ENCODE assay signal across 9 mouse cellular contexts in the genomic region with DNA sequence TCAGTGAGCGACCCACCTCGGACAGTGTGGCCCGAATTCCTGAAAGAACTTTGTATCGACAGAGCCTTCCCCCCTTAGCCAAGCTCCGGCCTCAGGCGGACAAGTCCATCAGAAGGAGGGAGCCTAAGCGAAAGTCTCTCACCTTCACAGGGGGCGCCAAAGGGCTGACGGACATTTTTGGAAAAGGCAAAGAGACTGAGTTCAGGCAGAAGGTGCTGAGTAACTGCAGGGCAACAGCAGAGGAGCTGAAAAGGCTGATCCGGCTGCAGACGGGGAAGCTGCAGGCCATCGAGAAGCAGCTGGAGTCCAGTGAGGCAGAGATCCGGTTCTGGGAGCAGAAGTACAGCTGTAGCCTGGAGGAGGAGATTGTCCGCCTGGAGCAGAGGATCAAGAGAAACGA. TPM values are rescaled to one million over a fixed set of nuclear protein-coding genes. Genes with fewer than 3 reads are reported as not detected.
A peak's percentile ranks its signal among the peaks of the same experiment; 100 is the strongest.
DNase-seq lines count a peak whose midpoint lies in the region; ATAC-seq and TF ChIP-seq lines count a peak whose summit lies in the region.
"Had no signal": no experiment of that assay in that cellular context is flagged by ENCODE, and none has a peak within 500 bp of the region (broad histone marks: within the 10 kb centered on the region; RNA-seq: fewer than 3 reads in every experiment).

No protein-coding gene starts in this region.

- no peak overlapping the region for H3K4me3 ChIP-seq in cerebellum, adult 2 months (replicated peaks; ENCODE audit: insufficient read depth, low read depth, low read length)
- 0 out of 2 replicates have a peak overlapping the region, but pooled peaks have one; percentile 0 for H3K4me3 ChIP-seq in kidney, embryonic 14.5 days (ENCODE audit: low read length)
- no peak overlapping the region for H3K4me3 ChIP-seq in stomach, embryonic 16.5 days (replicated peaks; ENCODE audit: low read length)

- DNase-seq in cerebellum, adult 2 months, result peak; percentile 35 to 39
- DNase-seq in kidney, adult 18-20 months, result no peak
- DNase-seq in right cerebral cortex, postnatal 14 days, result peak; percentile 20
- DNase-seq in right cerebral cortex, postnatal 10 days (ENCODE audit: low spot score in 2 of 2), result no peak
- no peak for DNase-seq in spleen, postnatal 36 days (ENCODE audit: low spot score in 2 of 2)
- DNase-seq: gastrocnemius, postnatal 25 days had no signal

- H3K36me3 ChIP-seq in kidney, embryonic 14.5 days (ENCODE audit: control insufficient read depth, insufficient read depth, low read length), result peaks cover 24% of the 10 kb centered on the region
- H3K36me3 ChIP-seq in stomach, embryonic 16.5 days (ENCODE audit: control insufficient read depth, insufficient read depth, low read length), result 0 out of 2 replicates have a peak, but pooled peaks cover 3% of the 10 kb centered on the region

- H3K4me1 ChIP-seq in cerebellum, adult 2 months (ENCODE audit: control insufficient read depth, insufficient read depth, low read length), result peaks cover 2% of the 10 kb centered on the region
- H3K4me1 ChIP-seq in kidney, embryonic 14.5 days (ENCODE audit: control insufficient read depth, insufficient read depth, low read length), result no peaks in the 10 kb centered on the region
- H3K4me1 ChIP-seq in stomach, embryonic 16.5 days (ENCODE audit: control insufficient read depth, insufficient read depth, low read length), result 0 out of 2 replicates have a peak, but pooled peaks cover 4% of the 10 kb centered on the region

- H3K27ac ChIP-seq in cerebellum, adult 2 months (ENCODE audit: insufficient read depth, low read length), result no peak overlapping the region
- no peak overlapping the region for H3K27ac ChIP-seq in kidney, embryonic 14.5 days (ENCODE audit: low read depth, low read length)
- H3K27ac ChIP-seq in stomach, embryonic 16.5 days (ENCODE audit: low read length), result no peak overlapping the region

- no peak overlapping the region; the same call in 1 of the 2 replicates for H3K9ac ChIP-seq in kidney, embryonic 14.5 days (ENCODE audit: low read depth, low read length)
- H3K9ac ChIP-seq in stomach, embryonic 16.5 days (ENCODE audit: low read length), result 0 out of 2 replicates have a peak overlapping the region, but pooled peaks have one; percentile 5

- no peak for ATAC-seq in cerebellum, adult (ENCODE audit: insufficient number of reproducible peaks, low FRiP score, low TSS enrichment)
- peak; percentile 43 for ATAC-seq in kidney, embryonic 14.5 days (ENCODE audit: low FRiP score, low TSS enrichment)
- no peak for ATAC-seq in stomach, embryonic 16.5 days (ENCODE audit: insufficient read depth, low FRiP score)

- H3K9me3 ChIP-seq in kidney, embryonic 14.5 days (ENCODE audit: control insufficient read depth, low read length), result no peaks in the 10 kb centered on the region
- H3K9me3 ChIP-seq in stomach, embryonic 16.5 days (replicated peaks; ENCODE audit: control insufficient read depth, low read length), result no peaks in the 10 kb centered on the region

- peak overlapping the region; percentile 21; the same call in 1 of the 2 replicates for H3K4me2 ChIP-seq in kidney, embryonic 14.5 days (replicated peaks; ENCODE audit: low read depth, low read length)
- no peak overlapping the region for H3K4me2 ChIP-seq in stomach, embryonic 16.5 days (ENCODE audit: low read depth, low read length)

- TF ChIP-seq POLR2A in cerebellum, adult 2 months (IDR thresholded peaks at IDR 0.05; ENCODE audit: borderline replicate concordance, insufficient read depth, low read length), result no peak

- no peaks in the 10 kb centered on the region for H3K27me3 ChIP-seq in cerebellum, adult 2 months (ENCODE audit: control insufficient read depth, insufficient read depth, low read length)
- H3K27me3 ChIP-seq in kidney, embryonic 14.5 days (ENCODE audit: control insufficient read depth, insufficient read depth, low read length), result no peaks in the 10 kb centered on the region
- no peaks in the 10 kb centered on the region for H3K27me3 ChIP-seq in stomach, embryonic 16.5 days (ENCODE audit: control insufficient read depth, insufficient read depth, low read length)

- TF ChIP-seq CTCF in cerebellum, adult 2 months (IDR thresholded peaks at IDR 0.05; ENCODE audit: borderline replicate concordance, insufficient read depth, low read depth, low read length), result no peak; the same call in 1 of the 2 replicates

- 49% methylated on average over 15 of the region's 15 CpGs for WGBS in cerebellum, adult 2 months
- WGBS in kidney, embryonic 14.5 days, result 26% methylated on average over 15 of the region's 15 CpGs
- WGBS in stomach, embryonic 16.5 days, result 40% methylated on average over 15 of the region's 15 CpGs

RNA-seq across cellular contexts. Expression of a gene that starts 50.2 kb away (rescaled TPM):
- 33.9 and 35.0 TPM in 2 replicates for polyA plus RNA-seq in cerebellum, adult 2 months (2012; rRNA removed)
- polyA plus RNA-seq in kidney, embryonic 14.5 days (2014; fragmentation: Nextera tagmentation; extraction: Ambion mirVana), result 0.73 and 1.2 TPM in 2 replicates
- polyA plus RNA-seq in stomach, embryonic 16.5 days (2015; fragmentation: Nextera tagmentation; extraction: Ambion mirVana), result 1.7 and 2.0 TPM in 2 replicates

Comparison
In these comparisons a context has a peak if more than half of its experiments do, and no peak if none do; other contexts are left out.
1. DNase-seq: peak in cerebellum, adult 2 months (2 of 2) and right cerebral cortex, postnatal 14 days (single experiment); none in kidney, adult 18-20 months (single experiment), right cerebral cortex, postnatal 10 days (0 of 2) and spleen, postnatal 36 days (0 of 2).
2. RNA of a gene that starts 50.2 kb away (polyA plus RNA-seq): 33.9 to 35.0 TPM in cerebellum, adult 2 months; 1.7 to 2.0 TPM in stomach, embryonic 16.5 days and 0.73 to 1.2 TPM in kidney, embryonic 14.5 days; every median in the first group is over 10 times any median in the second.